Mouse (Mus musculus) ES-Bruce4 (cell line): ENCODE data around the gene Arfgap2.

ENCODE experiments used
- CTCF ChIP-seq: IDR thresholded peaks from one replicate; pipeline ENCODE4 v1.8.1; 2011; ENCODE audit warnings: low read depth, low read length
- EP300 ChIP-seq: IDR thresholded peaks from 2 replicates; pipeline ENCODE4 v1.6.1; 2011; ENCODE audit warnings: low read depth, low read length; ENCODE audit not compliant: insufficient read depth
- POLR2A ChIP-seq: IDR thresholded peaks from one replicate; pipeline ENCODE4 v1.8.1; 2011; ENCODE audit warnings: low read length; ENCODE audit not compliant: insufficient read depth

GRCm38 (mm10) chr2:91256256-91257125 is 8.3 kb upstream of the Arfgap2 start:
- TF ChIP-seq CTCF (no peak), POLR2A (no peak), EP300 (0 out of 2 replicates have a peak, but pooled peaks have one; percentile 2)
